Mouse (Mus musculus): ENCODE measurements at regions not wholly inside any gene's neighbourhood (a gene's known extent, or its start where the extent isn't known, plus 50 kb on each side); places are given as distances from the start of the nearest gene placed in this dataset.

GRCm38 (mm10) chr14:105570156-105570555 is 311.8 kb downstream of the Ndfip2 start:
- no peak for DNase-seq

- no peak for DNase-seq
These were observed 307.5 kb downstream of the Ndfip2 start for GRCm38 (mm10) chr14:105565827-105566226.

GRCm38 (mm10) chr14:105562843-105563242 is 304.5 kb downstream of the Ndfip2 start:
- no peak for DNase-seq

GRCm38 (mm10) chr14:105556813-105557212 is 298.4 kb downstream of the Ndfip2 start:
- DNase-seq = no peak

GRCm38 (mm10) chr14:105544066-105544465 is 285.7 kb downstream of the Ndfip2 start:
- no peak for DNase-seq

- no peak for DNase-seq
These were observed 284.2 kb downstream of the Ndfip2 start for GRCm38 (mm10) chr14:105542486-105543145.

- DNase-seq = no peak
These were observed 283.7 kb downstream of the Ndfip2 start for GRCm38 (mm10) chr14:105542090-105542485.

GRCm38 (mm10) chr14:105532168-105532745 is 273.9 kb downstream of the Ndfip2 start:
- DNase-seq = no peak

- DNase-seq = no peak
These were observed 269.7 kb downstream of the Ndfip2 start for GRCm38 (mm10) chr14:105528107-105528506.

- no peak for DNase-seq
These were observed 265.5 kb downstream of the Ndfip2 start for GRCm38 (mm10) chr14:105523849-105524248.

- no peak for DNase-seq
These were observed 263.9 kb downstream of the Ndfip2 start for GRCm38 (mm10) chr14:105522279-105522678.

- no peak for DNase-seq
These were observed 260.3 kb downstream of the Ndfip2 start for GRCm38 (mm10) chr14:105518706-105519105.

GRCm38 (mm10) chr14:105514413-105514812 is 256.0 kb downstream of the Ndfip2 start:
- DNase-seq = no peak

- DNase-seq = no peak
These were observed 254.7 kb downstream of the Ndfip2 start for GRCm38 (mm10) chr14:105512914-105513677.

GRCm38 (mm10) chr14:105511826-105512225 is 253.5 kb downstream of the Ndfip2 start:
- DNase-seq = no peak

- no peak for DNase-seq
These were observed 252.8 kb downstream of the Ndfip2 start for GRCm38 (mm10) chr14:105511135-105511534.

- DNase-seq = no peak
These were observed 246.9 kb downstream of the Ndfip2 start for GRCm38 (mm10) chr14:105505261-105505660.

GRCm38 (mm10) chr14:105504376-105504775 is 246.0 kb downstream of the Ndfip2 start:
- no peak for DNase-seq

- DNase-seq = no peak
These were observed 245.4 kb downstream of the Ndfip2 start for GRCm38 (mm10) chr14:105503806-105504205.

GRCm38 (mm10) chr14:105502633-105502975 is 244.2 kb downstream of the Ndfip2 start:
- no peak for DNase-seq

GRCm38 (mm10) chr14:105501792-105502632 is 243.6 kb downstream of the Ndfip2 start:
- DNase-seq = peak; percentile 22

GRCm38 (mm10) chr14:105500966-105501741 is 242.8 kb downstream of the Ndfip2 start:
- DNase-seq = peak; percentile 50
